Comparison of ENCODE assay signal across 25 mouse cellular contexts in the genomic region with DNA sequence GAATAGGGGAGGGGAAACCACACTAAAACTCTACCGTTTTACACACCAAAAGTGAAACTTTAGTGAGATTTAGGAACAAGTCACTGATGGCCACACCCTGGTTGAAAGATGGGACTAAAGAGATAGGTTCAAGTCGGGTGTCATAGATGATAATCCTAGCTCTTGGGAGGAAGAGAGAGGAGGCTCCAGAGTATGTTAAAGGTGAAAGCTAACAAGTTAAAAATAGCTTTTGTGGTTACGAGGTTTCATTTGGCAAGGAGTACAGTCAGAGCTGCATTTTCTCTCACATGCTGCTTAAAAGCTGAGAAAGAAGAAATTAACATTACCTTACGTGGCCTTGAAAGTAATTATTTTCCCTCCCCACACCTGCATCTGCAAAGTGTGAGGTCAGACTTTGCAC. TPM values are rescaled to one million over a fixed set of nuclear protein-coding genes. Genes with fewer than 3 reads are reported as not detected.
"Had no signal": no experiment of that assay in that cellular context is flagged by ENCODE, and none has a peak within 500 bp of the region (broad histone marks: within the 10 kb centered on the region; RNA-seq: fewer than 3 reads in every experiment).

No protein-coding gene starts in this region.

- H3K4me2 ChIP-seq: kidney, embryonic 15.5 days; limb, embryonic 12.5 days; limb, embryonic 15.5 days; liver, embryonic 11.5 days; lung, embryonic 14.5 days; midbrain, embryonic 12.5 days; midbrain, embryonic 15.5 days; neural tube, embryonic 12.5 days; neural tube, embryonic 15.5 days had no signal

- ATAC-seq: liver, postnatal 0 days; lung, postnatal 0 days; midbrain, embryonic 15.5 days had no signal

- H3K27me3 ChIP-seq: kidney, embryonic 15.5 days; limb, embryonic 12.5 days; limb, embryonic 15.5 days; midbrain, embryonic 12.5 days; midbrain, embryonic 15.5 days; neural tube, embryonic 12.5 days; neural tube, embryonic 15.5 days had no signal

- H3K27ac ChIP-seq: kidney, embryonic 15.5 days; limb, embryonic 12.5 days; limb, embryonic 15.5 days; liver, embryonic 14.5 days; macrophage; midbrain, embryonic 12.5 days; midbrain, embryonic 15.5 days; neural tube, embryonic 12.5 days; neural tube, embryonic 15.5 days; stomach, postnatal 0 days had no signal

- DNase-seq: kidney, adult 11 months; kidney, adult 8-10 months; kidney, postnatal 25 days; left cerebral cortex, postnatal 4 days; liver, postnatal 0 days; lung, embryonic 14.5 days; right cerebral cortex, adult 18-20 months; right cerebral cortex, postnatal 14 days; right cerebral cortex, postnatal 4 days; thymus, adult 2 months; thymus, postnatal 14 days; thymus, postnatal 4 days had no signal

- H3K9ac ChIP-seq: kidney, embryonic 15.5 days; limb, embryonic 12.5 days; limb, embryonic 15.5 days; liver, embryonic 14.5 days; liver, postnatal 0 days; lung, embryonic 14.5 days; midbrain, embryonic 12.5 days; midbrain, embryonic 15.5 days; neural tube, embryonic 12.5 days; neural tube, embryonic 15.5 days had no signal

- H3K36me3 ChIP-seq: limb, embryonic 15.5 days; neural tube, embryonic 12.5 days had no signal

- H3K9me3 ChIP-seq: kidney, embryonic 15.5 days; limb, embryonic 12.5 days; limb, embryonic 15.5 days; midbrain, embryonic 12.5 days; midbrain, embryonic 15.5 days; neural tube, embryonic 12.5 days; neural tube, embryonic 15.5 days had no signal

- H3K4me1 ChIP-seq: kidney, embryonic 15.5 days; limb, embryonic 12.5 days; limb, embryonic 15.5 days; midbrain, embryonic 15.5 days; neural tube, embryonic 12.5 days; neural tube, embryonic 15.5 days had no signal

- H3K4me3 ChIP-seq: kidney, embryonic 15.5 days; limb, embryonic 12.5 days; limb, embryonic 15.5 days; midbrain, embryonic 12.5 days; midbrain, embryonic 15.5 days; neural tube, embryonic 12.5 days; neural tube, embryonic 15.5 days had no signal

RNA-seq across cellular contexts. Expression of gene Gm49355, which starts 40.0 kb away (rescaled TPM):
- total RNA-seq: layer of hippocampus, postnatal 10 days; left cerebral cortex, postnatal 4 days had no signal
- polyA plus RNA-seq: midbrain, embryonic 15.5 days had no signal
